Mouse (Mus musculus) G1E (cell line): ENCODE results near the gene Ssh1.

ENCODE experiments used
- CTCF ChIP-seq: IDR thresholded peaks from 2 replicates; pipeline ENCODE4 v1.5.1; 2012; ENCODE audit warnings: low read depth, low read length, inconsistent platforms, mixed read lengths
- TAL1 ChIP-seq: conservative IDR thresholded peaks from 2 replicates; pipeline ENCODE4 v1.6.1; 2012; ENCODE audit warnings: low read depth, low read length, inconsistent platforms, mixed read lengths

DNA sequence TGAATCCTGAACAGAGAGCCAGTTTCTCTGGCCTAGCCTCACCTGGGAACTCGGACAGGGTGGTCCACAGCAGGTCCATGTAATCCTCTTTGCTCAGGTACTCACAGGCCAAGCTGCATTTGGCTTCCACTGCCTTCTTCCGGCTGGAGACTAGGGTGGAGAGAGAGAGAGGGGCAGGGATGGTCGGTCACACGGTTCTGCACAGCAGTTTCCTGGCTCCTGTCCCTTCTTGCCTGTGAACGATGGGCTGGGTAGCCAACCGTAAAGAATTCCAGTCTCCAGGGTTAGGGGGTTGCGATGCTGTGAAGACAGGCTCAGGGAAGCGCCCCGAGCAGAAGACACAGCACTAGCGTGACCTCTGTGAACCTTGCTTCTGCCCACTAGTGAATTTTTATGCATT lies 41.4 kb upstream of the Ssh1 start:
- TF ChIP-seq TAL1: no peak
- TF ChIP-seq CTCF: no peak
